Mouse (Mus musculus): ENCODE data around the gene Gpr183.
A peak's percentile ranks its signal among the peaks of the same experiment; 100 is the strongest.

The Gpr183 gene

GRCm38 (mm10) chr14:121964990-121965389 is at the start of gene Gpr183:
Gene Gpr183, minus strand, starts transcription at chr14:121965195.
- DNase-seq (ENCODE audit: low spot score) = no peak

- DNase-seq (ENCODE audit: low spot score) = no peak
Observed at GRCm38 (mm10) chr14:122013417-122013951, 48.5 kb upstream of the Gpr183 start.

GRCm38 (mm10) chr14:122012814-122013213 is 47.8 kb upstream of the Gpr183 start:
- no peak for DNase-seq (ENCODE audit: low spot score)

GRCm38 (mm10) chr14:122012193-122012592 is 47.2 kb upstream of the Gpr183 start:
- DNase-seq (ENCODE audit: low spot score) = no peak

- DNase-seq (ENCODE audit: low spot score) = no peak
Observed at GRCm38 (mm10) chr14:122011768-122012167, 46.8 kb upstream of the Gpr183 start.

GRCm38 (mm10) chr14:122010301-122010700 is 45.3 kb upstream of the Gpr183 start:
- no peak for DNase-seq (ENCODE audit: low spot score)

GRCm38 (mm10) chr14:122009502-122009901 is 44.5 kb upstream of the Gpr183 start:
- no peak for DNase-seq (ENCODE audit: low spot score)

GRCm38 (mm10) chr14:122008261-122008660 is 43.3 kb upstream of the Gpr183 start:
- no peak for DNase-seq (ENCODE audit: low spot score)

- DNase-seq (ENCODE audit: low spot score) = no peak
Observed at GRCm38 (mm10) chr14:122003812-122004211, 38.8 kb upstream of the Gpr183 start.

GRCm38 (mm10) chr14:122002224-122002623 is 37.2 kb upstream of the Gpr183 start:
- DNase-seq (ENCODE audit: low spot score) = no peak

- DNase-seq (ENCODE audit: low spot score) = no peak
Observed at GRCm38 (mm10) chr14:122000346-122001105, 35.5 kb upstream of the Gpr183 start.

- DNase-seq (ENCODE audit: low spot score) = no peak
Observed at GRCm38 (mm10) chr14:121999455-121999854, 34.5 kb upstream of the Gpr183 start.

- peak; percentile 41 for DNase-seq (ENCODE audit: low spot score)
Observed at GRCm38 (mm10) chr14:121996786-121997185, 31.8 kb upstream of the Gpr183 start.

- DNase-seq (ENCODE audit: low spot score) = no peak
Observed at GRCm38 (mm10) chr14:121995557-121995870, 30.5 kb upstream of the Gpr183 start.

GRCm38 (mm10) chr14:121994846-121995556 is 30.0 kb upstream of the Gpr183 start:
- no peak for DNase-seq (ENCODE audit: low spot score)

- no peak for DNase-seq (ENCODE audit: low spot score)
Observed at GRCm38 (mm10) chr14:121994171-121994700, 29.2 kb upstream of the Gpr183 start.

GRCm38 (mm10) chr14:121993616-121994015 is 28.6 kb upstream of the Gpr183 start:
- no peak for DNase-seq (ENCODE audit: low spot score)

GRCm38 (mm10) chr14:121992395-121993280 is 27.6 kb upstream of the Gpr183 start:
- DNase-seq (ENCODE audit: low spot score) = no peak

- no peak for DNase-seq (ENCODE audit: low spot score)
Observed at GRCm38 (mm10) chr14:121991921-121992320, 26.9 kb upstream of the Gpr183 start.

- no peak for DNase-seq (ENCODE audit: low spot score)
Observed at GRCm38 (mm10) chr14:121990897-121991296, 25.9 kb upstream of the Gpr183 start.

- no peak for DNase-seq (ENCODE audit: low spot score)
Observed at GRCm38 (mm10) chr14:121989869-121990268, 24.9 kb upstream of the Gpr183 start.

GRCm38 (mm10) chr14:121989331-121989730 is 24.3 kb upstream of the Gpr183 start:
- no peak for DNase-seq (ENCODE audit: low spot score)
